Mouse (Mus musculus) adrenal gland, adult 18-20 months (tissue): ENCODE data around the gene Slc7a14. TPM values are rescaled to one million over a fixed set of nuclear protein-coding genes. Genes with fewer than 3 reads are reported as not detected.

Experiments used
- DNase-seq, 2 experiments: peaks; one replicate each; pipeline ENCODE4 v3.0.0; 2021 to 2022; ENCODE audit warnings: low spot score in 2 of 2
- total RNA-seq, 2 experiments: library from RNA; stranded (reverse); gene quantifications; 1 replicate in 1 of 2; 2 replicates in 1 of 2; pipeline ENCODE4 v1.2.3; 2021

The Slc7a14 gene
- total RNA-seq, 2 experiments from 2014 or later = 3.1 to 4.3 TPM

DNA sequence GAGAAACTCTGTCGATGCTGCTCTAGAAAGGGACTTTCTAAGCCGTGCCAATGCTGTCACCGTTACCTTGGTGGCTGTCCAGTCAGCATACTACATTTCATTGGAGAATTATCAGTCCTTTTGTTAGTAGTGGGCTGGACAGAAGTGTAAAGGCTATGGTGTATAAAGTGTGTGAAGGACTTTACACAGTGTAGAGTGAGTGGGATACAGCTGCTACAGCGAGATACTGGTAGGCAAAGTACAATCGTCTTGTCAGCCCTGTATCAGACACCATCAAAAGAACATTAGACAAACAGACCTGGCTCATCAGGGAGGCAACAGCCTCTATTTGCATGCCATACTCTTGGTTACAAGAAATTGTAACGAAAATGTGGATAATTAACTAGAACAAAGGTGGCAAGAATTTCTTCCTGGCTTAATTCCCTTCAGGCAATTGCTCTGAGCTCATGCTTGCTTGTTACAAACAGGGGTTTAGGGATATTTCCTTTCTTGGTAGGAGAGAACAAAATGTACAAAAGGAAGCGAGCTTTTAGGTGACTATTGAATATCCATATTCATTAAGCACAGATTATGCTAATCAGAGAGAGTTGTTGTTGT is 48.7 kb downstream of the Slc7a14 start:
- no peak for DNase-seq

- DNase-seq = no peak
Measured at GRCm38 (mm10) chr3:31260964-31261346, 49.2 kb downstream of the Slc7a14 start.

DNA sequence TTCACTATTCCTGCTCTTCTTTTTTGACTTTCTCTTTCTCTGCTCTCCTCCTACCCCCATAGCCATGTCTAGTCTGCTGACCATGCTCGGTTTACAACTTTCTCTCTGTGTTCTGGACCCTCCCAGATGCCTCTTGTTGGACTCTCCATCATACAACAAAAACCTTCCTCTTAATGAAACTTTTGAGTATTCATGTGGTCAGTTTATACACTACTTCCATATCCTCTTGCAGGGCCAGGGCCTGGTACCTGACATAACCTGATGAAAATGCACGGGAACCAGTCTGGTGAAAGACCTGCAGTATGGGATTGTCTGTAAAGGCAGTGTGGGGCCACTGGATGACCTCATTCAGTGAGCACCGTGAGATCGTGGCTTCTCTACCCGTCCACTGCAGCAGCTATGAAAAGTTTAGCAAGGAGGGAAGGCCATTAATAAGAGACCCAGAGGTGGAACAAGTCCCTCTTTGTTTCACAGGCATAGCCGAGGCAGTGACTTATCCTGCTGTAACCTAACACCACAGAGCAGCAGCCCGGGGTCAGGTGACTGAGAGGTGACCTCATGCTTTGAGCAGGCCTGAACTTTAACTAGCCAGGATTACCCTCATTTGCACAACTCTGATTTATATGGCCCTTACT is 49.7 kb downstream of the Slc7a14 start:
- DNase-seq = peak in 1 of 2 experiments; percentile 28

GRCm38 (mm10) chr3:31259553-31260255 is 50.5 kb downstream of the Slc7a14 start:
- DNase-seq = no peak

GRCm38 (mm10) chr3:31254427-31254826 is 55.8 kb downstream of the Slc7a14 start:
- DNase-seq = no peak

DNA sequence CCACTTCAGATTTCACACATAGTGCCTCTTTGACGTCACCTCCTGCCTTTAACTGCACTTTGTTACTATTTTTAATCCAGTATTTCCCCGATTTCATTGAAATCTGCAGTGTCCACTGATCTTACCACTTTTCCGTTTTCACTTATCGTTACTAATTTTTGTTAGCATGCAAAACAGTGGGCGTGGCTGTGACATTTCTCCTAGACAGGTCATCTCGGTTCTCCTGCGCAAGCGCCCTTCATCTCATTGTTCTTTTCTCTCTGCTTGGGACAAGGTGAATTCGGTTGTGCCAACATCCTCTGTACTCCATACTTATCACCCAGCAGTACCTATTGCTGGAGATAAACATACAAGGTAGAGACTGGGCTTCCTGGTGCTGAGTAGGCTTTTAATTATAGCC is 56.3 kb downstream of the Slc7a14 start:
- no peak for DNase-seq

DNA sequence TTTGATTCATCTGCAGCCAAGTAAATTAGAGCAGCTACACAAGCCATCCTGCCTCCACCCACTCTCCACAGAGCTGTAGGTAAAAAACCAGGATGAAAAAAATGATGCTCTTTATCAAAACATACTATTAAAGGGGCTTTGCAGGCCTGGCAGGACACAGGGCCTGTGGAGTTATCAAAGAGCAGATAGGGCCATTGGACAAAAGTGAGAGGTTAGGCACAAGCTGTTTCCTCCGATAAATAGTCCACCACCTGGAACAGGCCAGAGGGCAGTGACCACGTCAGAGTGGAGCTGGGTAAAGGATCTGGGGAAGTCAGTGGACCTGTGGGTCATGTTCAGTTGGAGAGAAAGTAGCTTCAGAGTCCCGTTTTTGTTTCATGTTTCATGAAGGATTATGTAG is 57.6 kb downstream of the Slc7a14 start:
- DNase-seq = no peak

DNA sequence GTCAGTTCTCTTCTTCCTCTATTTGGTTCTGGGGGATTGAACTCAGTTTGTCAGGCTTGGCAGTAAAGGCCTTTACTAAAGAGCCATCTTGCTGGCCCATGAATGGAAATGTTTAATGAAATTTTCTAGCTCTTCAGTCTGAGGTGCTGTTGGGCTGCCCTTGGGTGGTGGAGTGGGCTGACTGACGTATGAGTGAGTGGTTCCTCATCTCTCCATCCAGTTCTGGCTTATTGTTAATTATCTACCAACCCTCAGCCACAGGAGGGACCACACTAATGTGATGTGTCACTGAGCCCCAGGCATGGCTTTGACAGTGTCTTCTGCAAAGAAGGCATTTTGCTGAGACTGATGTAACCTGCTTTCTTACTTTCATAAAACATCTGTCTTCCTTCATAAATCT is 66.7 kb downstream of the Slc7a14 start:
- DNase-seq = no peak

DNA sequence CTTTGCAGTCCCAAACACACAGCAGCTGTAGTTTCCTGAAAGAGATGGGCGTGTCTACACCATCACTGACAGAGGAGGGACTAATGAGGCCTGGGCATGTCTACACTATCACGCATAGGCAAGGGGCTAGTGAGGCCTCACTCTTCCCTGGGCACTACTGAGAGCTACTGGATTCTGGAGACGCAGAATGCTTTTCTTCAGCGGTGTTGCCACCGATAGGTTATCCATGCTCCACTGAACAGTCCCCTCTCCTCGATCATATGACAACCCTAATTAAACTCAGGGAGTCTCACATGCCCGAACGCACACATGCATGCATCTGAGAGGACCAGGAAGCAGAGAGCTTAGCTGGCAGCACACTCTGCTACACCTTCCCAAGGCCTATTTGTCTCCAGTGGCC is 69.3 kb downstream of the Slc7a14 start:
- DNase-seq = no peak

GRCm38 (mm10) chr3:31239645-31240044 is 70.5 kb downstream of the Slc7a14 start:
- DNase-seq = no peak

GRCm38 (mm10) chr3:31237936-31238335 is 72.2 kb downstream of the Slc7a14 start:
- DNase-seq = peak; percentile 49 to 61

GRCm38 (mm10) chr3:31236146-31236545 is 74.0 kb downstream of the Slc7a14 start:
- DNase-seq = no peak

- peak in 1 of 2 experiments; percentile 29 for DNase-seq
Measured at GRCm38 (mm10) chr3:31234356-31234755, 75.8 kb downstream of the Slc7a14 start.

GRCm38 (mm10) chr3:31233746-31234312 is 76.3 kb downstream of the Slc7a14 start:
- no peak for DNase-seq

- DNase-seq = no peak
Measured at GRCm38 (mm10) chr3:31229281-31229680, 80.9 kb downstream of the Slc7a14 start.

- DNase-seq = no peak
Measured at GRCm38 (mm10) chr3:31228487-31228886, 81.7 kb downstream of the Slc7a14 start.

- no peak for DNase-seq
Measured at GRCm38 (mm10) chr3:31223551-31223950, 86.6 kb downstream of the Slc7a14 start.

- DNase-seq = no peak
Measured at GRCm38 (mm10) chr3:31220040-31220439, 90.1 kb downstream of the Slc7a14 start.

DNA sequence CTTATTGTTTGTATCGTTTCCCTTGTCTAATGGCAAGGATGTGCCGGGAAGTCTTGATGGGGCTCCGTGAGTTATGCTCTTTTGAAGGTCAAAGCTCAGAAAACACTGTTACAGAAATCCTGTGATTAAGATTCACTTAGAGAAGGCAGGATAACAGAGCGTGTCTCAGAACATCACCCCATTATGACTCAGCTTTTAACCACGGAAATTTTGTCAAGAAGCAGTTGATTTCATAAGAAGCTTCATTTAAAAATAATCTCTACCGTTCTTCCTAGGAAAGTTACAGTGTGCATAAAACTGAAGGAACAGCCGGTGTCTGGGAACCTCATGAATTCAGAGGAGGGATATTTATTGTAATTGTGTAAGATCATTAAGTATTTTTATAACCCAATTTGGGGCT is 90.7 kb downstream of the Slc7a14 start:
- DNase-seq = no peak

DNA sequence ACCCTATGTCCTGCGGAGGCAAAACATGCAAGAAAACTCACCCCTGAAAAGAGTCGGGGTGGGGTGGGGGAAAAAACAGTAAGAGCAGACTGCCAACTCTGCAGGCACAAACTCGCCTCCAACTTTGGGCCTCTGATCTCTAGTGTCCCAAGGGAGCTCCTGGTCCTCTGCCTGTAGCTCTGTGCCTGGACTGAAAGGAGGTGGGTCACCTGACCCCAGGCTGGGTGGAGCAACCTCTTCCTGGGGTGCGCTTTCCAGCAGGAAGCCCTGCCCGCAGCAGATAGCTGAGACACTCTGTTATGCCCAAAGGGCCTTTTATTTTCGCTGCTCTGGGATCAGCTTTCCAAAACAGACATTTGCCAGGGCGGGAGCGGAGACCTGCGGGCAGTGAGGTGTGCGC is 92.7 kb downstream of the Slc7a14 start:
- DNase-seq = no peak

DNA sequence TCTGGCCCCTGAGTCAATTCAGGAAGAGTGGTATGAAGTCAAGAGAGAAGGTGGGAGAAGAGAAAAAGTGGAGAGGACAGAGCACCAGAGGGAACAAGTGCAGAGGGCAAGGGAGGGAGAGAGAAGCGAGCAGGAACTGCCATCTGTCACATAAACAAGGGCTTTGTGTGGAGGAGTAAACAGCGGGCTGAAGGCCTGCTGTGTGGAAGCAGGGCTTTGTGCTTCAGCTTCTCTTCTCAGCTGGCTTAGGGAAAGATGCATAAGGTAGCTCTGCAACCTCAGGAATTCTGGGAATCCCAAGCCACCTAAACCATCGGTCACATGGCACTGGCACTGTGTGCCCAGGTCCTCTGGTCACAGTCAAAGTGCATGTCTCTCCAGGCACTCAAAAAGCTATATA is 96.4 kb downstream of the Slc7a14 start:
- no peak for DNase-seq
